Mouse (Mus musculus) heart, adult 2 months (tissue): ENCODE data around the gene Nucks1. TPM values are rescaled to one million over a fixed set of nuclear protein-coding genes. Genes with fewer than 3 reads are reported as not detected.

Source experiments
- DNase-seq, 2 experiments: peaks; one replicate each; pipeline ENCODE4 v3.0.0; 2021
- H3K27ac ChIP-seq: fragments of 200-600 bp; 2 replicates; pipeline ENCODE4 v1.8.1; 2022
- H3K27me3 ChIP-seq: fragments of 200-500 bp; 2 replicates; pipeline ENCODE4 v1.6.1; 2012; ENCODE audit warnings: mild to moderate bottlenecking, low read length, inconsistent platforms, mixed read lengths; ENCODE audit not compliant: control insufficient read depth, insufficient read depth
- H3K36me3 ChIP-seq: fragments of 200-500 bp; 2 replicates; pipeline ENCODE4 v1.6.1; 2012; ENCODE audit warnings: low read length, inconsistent platforms; ENCODE audit not compliant: control insufficient read depth, insufficient read depth
- H3K4me1 ChIP-seq: fragments of 200-500 bp; 2 replicates; pipeline ENCODE4 v1.6.1; 2011; ENCODE audit warnings: low read length; ENCODE audit not compliant: control insufficient read depth, insufficient read depth
- H3K4me3 ChIP-seq: fragments of 200-600 bp; 2 replicates; pipeline ENCODE4 v1.8.1; 2022
- H3K79me2 ChIP-seq: fragments of 200-500 bp; replicated peaks from 2 replicates; pipeline ENCODE4 v1.6.1; 2012; ENCODE audit warnings: mild to moderate bottlenecking, inconsistent platforms, low read length, moderate library complexity, mixed read lengths; ENCODE audit not compliant: control insufficient read depth, insufficient read depth
- H3K9ac ChIP-seq: fragments of 200-500 bp; 2 replicates; pipeline ENCODE4 v1.6.1; 2012; ENCODE audit warnings: low read depth, mild to moderate bottlenecking, control low read depth, inconsistent platforms, low read length, mixed read lengths
- CTCF ChIP-seq: fragments of 200-600 bp; IDR thresholded peaks from 2 replicates; pipeline ENCODE4 v1.8.1; 2022; ENCODE audit warnings: antibody characterized with exemption, mild to moderate bottlenecking, moderate library complexity
- EP300 ChIP-seq: fragments of 200-500 bp; IDR thresholded peaks from 2 replicates; pipeline ENCODE4 v1.6.1; 2011; ENCODE audit warnings: low read depth, low read length, control low read depth; ENCODE audit not compliant: insufficient read depth
- POLR2A ChIP-seq: fragments of 200-500 bp; IDR thresholded peaks from 2 replicates; pipeline ENCODE4 v1.6.1; 2011; ENCODE audit warnings: mild to moderate bottlenecking, low read depth, low read length, control low read depth; ENCODE audit not compliant: insufficient read depth
- WGBS: fragments of 180-500 bp; shearing (Covaris S2); methylation state at CpG from one replicate; pipeline ENCODE4 v1.1.7; 2018; 5-methylcytosine and 5-hydroxymethylcytosine counted together
- intact Hi-C: fragments of 180-260 bp; cut with DNase I; formaldehyde crosslinking; loops from one replicate; pipeline ENCODE4 v1.15.1; 2025
- polyA plus RNA-seq: library from polyadenylated mRNA; depleted of rRNA; stranded (reverse); fragments of >200 nt; gene quantifications from 2 replicates; pipeline ENCODE4 v1.2.3, GENCODE M21; 2012
- total RNA-seq, 2 experiments: library from RNA; stranded (reverse); gene quantifications; 2 replicates each; pipeline ENCODE4 v1.2.3; 2021

Gene Nucks1
- total and polyA plus RNA-seq, 3 experiments: 9.9 to 64.3 (median 59.5) TPM

- TF ChIP-seq EP300 (no peak), POLR2A (no peak), CTCF (no peak)
- intact Hi-C loops: no loop called here
- H3K4me1 ChIP-seq: no peaks in the 10 kb centered on the region
- H3K27ac ChIP-seq: no peak overlapping the region
- no peak for DNase-seq
- 47% methylated on average over 3 of the region's 3 CpGs for WGBS
- H3K36me3 ChIP-seq: no peaks in the 10 kb centered on the region
- H3K79me2 ChIP-seq: no peaks in the 10 kb centered on the region
- no peak overlapping the region for H3K4me3 ChIP-seq
- H3K27me3 ChIP-seq: no peaks in the 10 kb centered on the region; the same call in 1 of the 2 replicates
- H3K9ac ChIP-seq: no peak overlapping the region
Observed at GRCm38 (mm10) chr1:131955131-131955757, 44.9 kb downstream of the Nucks1 start.

- intact Hi-C loops: no loop called here
- Histone ChIP-seq H3K4me1 (no peaks in the 10 kb centered on the region), H3K4me3 (no peak overlapping the region), H3K36me3 (no peaks in the 10 kb centered on the region), H3K9ac (no peak overlapping the region), H3K79me2 (no peaks in the 10 kb centered on the region), H3K27ac (no peak overlapping the region), H3K27me3 (no peaks in the 10 kb centered on the region; the same call in 1 of the 2 replicates)
- WGBS: 72% methylated on average over 5 of the region's 5 CpGs
- DNase-seq: no peak
- TF ChIP-seq POLR2A (no peak), CTCF (no peak), EP300 (no peak)
Observed at GRCm38 (mm10) chr1:131957416-131957815, 47.1 kb downstream of the Nucks1 start.

GRCm38 (mm10) chr1:131961004-131961403, 50.7 kb downstream of the Nucks1 start:
- Histone ChIP-seq H3K27me3 (peaks cover 4% of the 10 kb centered on the region), H3K79me2 (no peaks in the 10 kb centered on the region), H3K4me1 (peaks cover 5% of the 10 kb centered on the region), H3K36me3 (no peaks in the 10 kb centered on the region), H3K9ac (no peak overlapping the region), H3K27ac (no peak overlapping the region), H3K4me3 (no peak overlapping the region)
- TF ChIP-seq POLR2A (no peak), CTCF (no peak), EP300 (no peak)
- DNase-seq: no peak
- intact Hi-C loops: no loop called here
- WGBS: 63% methylated on average over 2 of the region's 2 CpGs

- Histone ChIP-seq H3K79me2 (no peaks in the 10 kb centered on the region), H3K36me3 (no peaks in the 10 kb centered on the region), H3K9ac (peak within 1 kb of the TSS; percentile 88), H3K27me3 (peaks cover 4% of the 10 kb centered on the region), H3K4me3 (peak within 1 kb of the TSS; percentile 67), H3K4me1 (peaks cover 7% of the 10 kb centered on the region), H3K27ac (peak within 1 kb of the TSS; percentile 61)
- TF ChIP-seq CTCF: no peak
- TF ChIP-seq POLR2A: no peak
- TF ChIP-seq EP300: no peak
- peak; percentile 60 to 65 for DNase-seq
- WGBS: 1% methylated on average over 31 of the region's 35 CpGs
- intact Hi-C loops: loop anchor here (2.0 kb wide), 1 partner anchor 20 kb away; no protein-coding TSS in a partner anchor
Observed at GRCm38 (mm10) chr1:131962606-131963084, 52.3 kb downstream of the Nucks1 start, which contains the start of gene Slc45a3. Slc45a3 (plus strand) TSS chr1:131962967.

- Histone ChIP-seq H3K9ac (peak overlapping the region; percentile 88), H3K4me1 (peaks cover 7% of the 10 kb centered on the region), H3K4me3 (peak overlapping the region; percentile 67), H3K27ac (peak overlapping the region; percentile 61), H3K79me2 (no peaks in the 10 kb centered on the region), H3K36me3 (no peaks in the 10 kb centered on the region), H3K27me3 (peaks cover 4% of the 10 kb centered on the region)
- peak; percentile 64 for DNase-seq
- WGBS: 3% methylated on average over 75 of the region's 76 CpGs
- intact Hi-C loops: loop anchor here (2.0 kb wide), 1 partner anchor 21 kb away; no protein-coding TSS in a partner anchor
- no peak for TF ChIP-seq POLR2A
- no peak for TF ChIP-seq EP300
- no peak for TF ChIP-seq CTCF
Observed at GRCm38 (mm10) chr1:131963085-131963951, 53.0 kb downstream of the Nucks1 start.
